In the genomic region with DNA sequence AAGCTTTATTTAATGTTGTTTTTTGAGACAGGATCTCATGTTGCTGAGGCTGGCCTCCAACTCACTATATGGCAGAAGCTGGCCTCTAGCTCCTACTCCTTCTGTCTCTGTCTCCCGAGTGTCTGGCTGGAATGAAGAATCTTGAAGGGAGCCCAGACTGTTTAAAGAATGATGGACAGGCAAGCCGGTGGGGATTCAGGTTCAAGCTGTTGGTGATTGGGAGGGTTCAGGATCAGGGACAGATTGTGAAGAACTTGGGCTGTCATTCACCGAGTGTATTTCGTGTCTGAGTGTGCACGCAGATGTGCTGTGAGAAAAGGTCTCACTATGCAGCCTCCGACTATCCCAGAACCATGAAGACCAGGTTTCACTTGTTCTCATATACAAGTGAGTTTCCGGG, we compare ENCODE assay signal across 24 mouse cellular contexts. TPM values are rescaled to one million over a fixed set of nuclear protein-coding genes. Genes with fewer than 3 reads are reported as not detected.
DNase-seq lines count a peak whose midpoint lies in the region; ATAC-seq and TF ChIP-seq lines count a peak whose summit lies in the region.
"Had no signal": no experiment of that assay in that cellular context is flagged by ENCODE, and none has a peak within 500 bp of the region (broad histone marks: within the 10 kb centered on the region; RNA-seq: fewer than 3 reads in every experiment).

No protein-coding gene starts in this region.

- TF ChIP-seq EP300 in stomach, postnatal 0 days (optimal IDR thresholded peaks at IDR 0.05), result no peak

- H3K4me2 ChIP-seq in hindbrain, embryonic 12.5 days (replicated peaks), result no peak overlapping the region; the same call in 1 of the 2 replicates
- H3K4me2 ChIP-seq in hindbrain, embryonic 16.5 days (ENCODE audit: low read length), result no peak overlapping the region; the same call in 1 of the 2 replicates
- H3K4me2 ChIP-seq in stomach, embryonic 16.5 days (ENCODE audit: low read depth, low read length), result peak overlapping the region; percentile 16
- H3K4me2 ChIP-seq in stomach, postnatal 0 days (replicated peaks; ENCODE audit: low read depth), result no peak overlapping the region
- peak overlapping the region; percentile 50 for H3K4me2 ChIP-seq in forebrain, embryonic 12.5 days
- peak overlapping the region; percentile 42; the same call in 1 of the 2 replicates for H3K4me2 ChIP-seq in hindbrain, embryonic 13.5 days

- peak overlapping the region; percentile 66; the same call in 1 of the 2 replicates for H3K27ac ChIP-seq in hindbrain, embryonic 12.5 days
- no peak overlapping the region for H3K27ac ChIP-seq in hindbrain, embryonic 16.5 days (ENCODE audit: low read depth, low read length)
- no peak overlapping the region for H3K27ac ChIP-seq in stomach, embryonic 16.5 days (ENCODE audit: low read length)
- H3K27ac ChIP-seq in stomach, postnatal 0 days (replicated peaks), result no peak overlapping the region
- no peak overlapping the region for H3K27ac ChIP-seq in forebrain, embryonic 12.5 days
- no peak overlapping the region for H3K27ac ChIP-seq in hindbrain, embryonic 13.5 days
- H3K27ac ChIP-seq: macrophage; stomach, embryonic 15.5 days had no signal

- no peak for TF ChIP-seq CTCF in stomach, postnatal 0 days (IDR thresholded peaks at IDR 0.05; ENCODE audit: low read depth)

- no peak overlapping the region for H3K4me3 ChIP-seq in hindbrain, embryonic 12.5 days
- no peak overlapping the region for H3K4me3 ChIP-seq in hindbrain, embryonic 16.5 days (ENCODE audit: low read length)
- no peak overlapping the region for H3K4me3 ChIP-seq in stomach, embryonic 16.5 days (replicated peaks; ENCODE audit: low read length)
- H3K4me3 ChIP-seq in stomach, postnatal 0 days (ENCODE audit: low read depth, low read length), result no peak overlapping the region
- no peak overlapping the region for H3K4me3 ChIP-seq in forebrain, embryonic 12.5 days (replicated peaks)
- H3K4me3 ChIP-seq in hindbrain, embryonic 13.5 days, result no peak overlapping the region
- H3K4me3 ChIP-seq: heart, adult 2 months; stomach, embryonic 15.5 days had no signal

- WGBS in hindbrain, embryonic 12.5 days, result 30% methylated on average over 7 of the region's 7 CpGs
- WGBS in hindbrain, embryonic 16.5 days, result 33% methylated on average over 7 of the region's 7 CpGs
- WGBS in stomach, embryonic 16.5 days, result 66% methylated on average over 7 of the region's 7 CpGs
- 59% methylated on average over 7 of the region's 7 CpGs for WGBS in stomach, postnatal 0 days
- WGBS in forebrain, embryonic 12.5 days, result 47% methylated on average over 7 of the region's 7 CpGs
- WGBS in hindbrain, embryonic 13.5 days, result 35% methylated on average over 7 of the region's 7 CpGs

- no peak for DNase-seq in stomach, postnatal 0 days (ENCODE audit: low spot score)
- no peak for DNase-seq in ovary, postnatal 10 days (ENCODE audit: low spot score)
- DNase-seq: B cell, adult 2 months; cerebellum, adult 11-12 months; cerebellum, postnatal 14 days; gastrocnemius, postnatal 36 days; kidney, adult 8-10 months; kidney, postnatal 10 days; left cerebral cortex, postnatal 4 days; liver, postnatal 0 days; right cerebral cortex, adult 18-20 months had no signal

- H3K9me3 ChIP-seq in hindbrain, embryonic 12.5 days (replicated peaks), result no peaks in the 10 kb centered on the region; the same call in 1 of the 2 replicates
- H3K9me3 ChIP-seq in hindbrain, embryonic 16.5 days (ENCODE audit: control insufficient read depth, low read length), result no peaks in the 10 kb centered on the region
- H3K9me3 ChIP-seq in stomach, embryonic 16.5 days (replicated peaks; ENCODE audit: control insufficient read depth, low read length), result no peaks in the 10 kb centered on the region
- no peaks in the 10 kb centered on the region for H3K9me3 ChIP-seq in stomach, postnatal 0 days (ENCODE audit: control insufficient read depth, low read length)
- no peaks in the 10 kb centered on the region for H3K9me3 ChIP-seq in forebrain, embryonic 12.5 days
- no peaks in the 10 kb centered on the region for H3K9me3 ChIP-seq in hindbrain, embryonic 13.5 days
- H3K9me3 ChIP-seq: embryonic facial prominence, embryonic 13.5 days; G1E; heart, embryonic 15.5 days; stomach, embryonic 15.5 days had no signal

- H3K27me3 ChIP-seq in hindbrain, embryonic 12.5 days, result no peaks in the 10 kb centered on the region
- H3K27me3 ChIP-seq in hindbrain, embryonic 16.5 days (replicated peaks; ENCODE audit: control insufficient read depth, insufficient read depth, low read length), result no peaks in the 10 kb centered on the region
- no peaks in the 10 kb centered on the region for H3K27me3 ChIP-seq in stomach, embryonic 16.5 days (ENCODE audit: control insufficient read depth, insufficient read depth, low read length)
- H3K27me3 ChIP-seq in stomach, postnatal 0 days (ENCODE audit: control insufficient read depth, insufficient read depth, low read length), result no peaks in the 10 kb centered on the region
- H3K27me3 ChIP-seq in forebrain, embryonic 12.5 days, result peaks cover 18% of the 10 kb centered on the region
- peaks cover 7% of the 10 kb centered on the region; the same call in 1 of the 2 replicates for H3K27me3 ChIP-seq in hindbrain, embryonic 13.5 days
- H3K27me3 ChIP-seq: embryonic facial prominence, embryonic 13.5 days; stomach, embryonic 15.5 days had no signal

- H3K9ac ChIP-seq in hindbrain, embryonic 12.5 days, result no peak overlapping the region
- no peak overlapping the region for H3K9ac ChIP-seq in hindbrain, embryonic 16.5 days (ENCODE audit: low read depth, low read length)
- no peak overlapping the region for H3K9ac ChIP-seq in stomach, embryonic 16.5 days (ENCODE audit: low read length)
- no peak overlapping the region; the same call in 1 of the 2 replicates for H3K9ac ChIP-seq in stomach, postnatal 0 days (ENCODE audit: low read length)
- H3K9ac ChIP-seq in forebrain, embryonic 12.5 days, result no peak overlapping the region
- H3K9ac ChIP-seq in hindbrain, embryonic 13.5 days, result no peak overlapping the region
- H3K9ac ChIP-seq: heart, embryonic 15.5 days; liver, postnatal 0 days; stomach, embryonic 15.5 days had no signal

- H3K36me3 ChIP-seq in hindbrain, embryonic 12.5 days, result no peaks in the 10 kb centered on the region
- no peaks in the 10 kb centered on the region for H3K36me3 ChIP-seq in hindbrain, embryonic 16.5 days (ENCODE audit: control insufficient read depth, insufficient read depth, low read length)
- H3K36me3 ChIP-seq in stomach, embryonic 16.5 days (ENCODE audit: control insufficient read depth, insufficient read depth, low read length), result no peaks in the 10 kb centered on the region
- H3K36me3 ChIP-seq in stomach, postnatal 0 days (ENCODE audit: control insufficient read depth, insufficient read depth, low read length), result no peaks in the 10 kb centered on the region
- no peaks in the 10 kb centered on the region for H3K36me3 ChIP-seq in forebrain, embryonic 12.5 days (replicated peaks)
- no peaks in the 10 kb centered on the region for H3K36me3 ChIP-seq in hindbrain, embryonic 13.5 days
- H3K36me3 ChIP-seq: embryonic facial prominence, embryonic 13.5 days; G1E; heart, embryonic 15.5 days; stomach, embryonic 15.5 days had no signal

- ATAC-seq in hindbrain, embryonic 12.5 days (ENCODE audit: low FRiP score), result peak; percentile 39; the same call in 1 of the 2 replicates
- ATAC-seq in hindbrain, embryonic 16.5 days, result no peak
- no peak for ATAC-seq in stomach, embryonic 16.5 days (ENCODE audit: insufficient read depth, low FRiP score)
- ATAC-seq in stomach, postnatal 0 days (ENCODE audit: low FRiP score, low TSS enrichment), result no peak
- no peak for ATAC-seq in forebrain, embryonic 12.5 days (ENCODE audit: low FRiP score)
- ATAC-seq in hindbrain, embryonic 13.5 days (ENCODE audit: low FRiP score), result no peak
- no peak for ATAC-seq in erythroblast, adult 5-6 weeks (replicated peaks; ENCODE audit: low FRiP score, poor library complexity, severe bottlenecking)
- ATAC-seq: liver, postnatal 0 days; Patski had no signal

- H3K4me1 ChIP-seq in hindbrain, embryonic 12.5 days, result peaks cover 24% of the 10 kb centered on the region
- H3K4me1 ChIP-seq in hindbrain, embryonic 16.5 days (ENCODE audit: control insufficient read depth, insufficient read depth, low read depth, low read length), result peaks cover 9% of the 10 kb centered on the region
- H3K4me1 ChIP-seq in stomach, embryonic 16.5 days (ENCODE audit: control insufficient read depth, insufficient read depth, low read length), result 0 out of 2 replicates have a peak, but pooled peaks cover 8% of the 10 kb centered on the region
- no peaks in the 10 kb centered on the region for H3K4me1 ChIP-seq in stomach, postnatal 0 days (replicated peaks; ENCODE audit: control insufficient read depth, insufficient read depth)
- H3K4me1 ChIP-seq in forebrain, embryonic 12.5 days, result peaks cover 15% of the 10 kb centered on the region
- H3K4me1 ChIP-seq in hindbrain, embryonic 13.5 days (replicated peaks), result peaks cover 14% of the 10 kb centered on the region

RNA-seq across cellular contexts. Expression of a gene that starts 25.5 kb away (rescaled TPM):
- 25.8 and 26.7 TPM in 2 replicates for polyA plus RNA-seq in hindbrain, embryonic 12.5 days (2016; fragmentation: Nextera tagmentation; extraction: Ambion mirVana)
- 23.5 and 25.1 TPM in 2 replicates for polyA plus RNA-seq in hindbrain, embryonic 16.5 days (2015; fragmentation: Nextera tagmentation; extraction: Ambion mirVana)
- polyA plus RNA-seq in stomach, embryonic 16.5 days (2015; fragmentation: Nextera tagmentation; extraction: Ambion mirVana), result 19.5 and 20.2 TPM in 2 replicates
- polyA plus RNA-seq in stomach, postnatal 0 days (2015; fragmentation: Nextera tagmentation; extraction: Ambion mirVana), result 18.7 and 22.8 TPM in 2 replicates
- polyA plus RNA-seq in forebrain, embryonic 12.5 days (2016; fragmentation: Nextera tagmentation; extraction: Ambion mirVana), result 30.7 and 31.5 TPM in 2 replicates
- 22.7 and 27.5 TPM in 2 replicates for polyA plus RNA-seq in hindbrain, embryonic 13.5 days (2015; fragmentation: Nextera tagmentation; extraction: Ambion mirVana)
- 7.3 and 8.6 TPM in 2 replicates for total RNA-seq in erythroblast, adult 5-6 weeks (2015; ENCODE audit: low replicate concordance)
- total RNA-seq in erythroblast, adult 5-6 weeks (2017; ENCODE audit: low replicate concordance), result 7.6 and 7.7 TPM in 2 replicates

Comparison
In these comparisons a context has a peak if more than half of its experiments do, and no peak if none do; other contexts are left out.
1. H3K4me2 ChIP-seq: peak in stomach, embryonic 16.5 days (single experiment), forebrain, embryonic 12.5 days (single experiment) and hindbrain, embryonic 13.5 days (single experiment); none in hindbrain, embryonic 12.5 days (single experiment), hindbrain, embryonic 16.5 days (single experiment) and stomach, postnatal 0 days (single experiment).